ENCODE assay signal across 1 mouse cellular context in the genomic region with DNA sequence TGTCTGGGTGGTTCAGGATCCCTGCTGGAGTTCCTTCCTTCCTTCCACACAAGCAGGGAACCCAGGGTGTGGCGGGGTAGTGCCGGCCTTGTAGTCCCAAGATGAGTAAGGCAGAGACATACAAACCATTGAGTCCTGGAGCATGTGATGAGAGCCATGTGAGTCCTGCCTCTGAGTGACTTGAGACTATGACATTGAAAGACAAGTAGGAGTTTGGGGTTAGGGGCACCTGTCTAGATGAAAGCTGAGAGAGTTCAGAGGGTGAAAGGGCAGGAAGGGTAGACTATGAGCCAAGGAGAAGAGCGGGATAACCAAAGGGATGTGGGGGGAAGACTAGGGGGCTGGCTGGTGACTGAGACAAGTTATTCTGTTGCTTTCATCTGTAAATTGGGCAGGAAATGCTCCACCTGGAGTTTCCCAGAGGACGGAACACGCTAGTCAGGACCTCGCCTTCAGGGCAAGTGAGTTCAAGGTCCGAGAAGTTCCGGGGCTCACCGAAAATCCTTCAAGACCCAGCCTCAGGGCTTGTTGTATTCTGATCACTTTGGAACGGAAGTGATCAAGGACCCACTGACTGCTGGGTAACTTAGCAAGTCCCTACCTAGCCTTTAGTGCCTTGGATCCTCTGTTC.
TF ChIP-seq lines count a peak whose summit lies in the region.

No protein-coding gene starts in this region.

TF ChIP-seq in MEL, 35 proteins besides CTCF, POLR2A, EP300 and RAD21:
- TF ChIP-seq POLR2AphosphoS5 (IDR thresholded peaks at IDR 0.05; ENCODE audit: borderline replicate concordance, low read depth, low read length), result no peak
- TF ChIP-seq MYC (IDR thresholded peaks at IDR 0.05; ENCODE audit: low read depth, low read length), result no peak
- TF ChIP-seq KAT2A (conservative IDR thresholded peaks at IDR 0.05; ENCODE audit: low read depth, low read length), result no peak
- no peak for TF ChIP-seq ETS1 (IDR thresholded peaks at IDR 0.05; ENCODE audit: low read depth, low read length)
- TF ChIP-seq MAX (IDR thresholded peaks at IDR 0.05; ENCODE audit: low read length), result no peak
- no peak for TF ChIP-seq MAFK (IDR thresholded peaks at IDR 0.05; ENCODE audit: borderline replicate concordance, low read depth, low read length)
- TF ChIP-seq MEF2A (IDR thresholded peaks at IDR 0.05; ENCODE audit: extremely low read depth, insufficient replicate concordance, low read depth, low read length, poor library complexity, severe bottlenecking), result no peak
- no peak for TF ChIP-seq MXI1 (IDR thresholded peaks at IDR 0.05; ENCODE audit: low read depth, low read length)
- TF ChIP-seq CHD1 (IDR thresholded peaks at IDR 0.05; ENCODE audit: low read depth, low read length), result no peak
- TF ChIP-seq ZC3H11A (IDR thresholded peaks at IDR 0.05; ENCODE audit: low read depth, low read length), result no peak
- no peak for TF ChIP-seq MYB (IDR thresholded peaks at IDR 0.05; ENCODE audit: low read depth, low read length)
- TF ChIP-seq JUND (IDR thresholded peaks at IDR 0.05; ENCODE audit: low read depth, low read length), result no peak
- no peak for TF ChIP-seq NRF1 (IDR thresholded peaks at IDR 0.05; ENCODE audit: insufficient read depth, low read depth, low read length, poor library complexity, severe bottlenecking)
- TF ChIP-seq CHD2 (IDR thresholded peaks at IDR 0.05; ENCODE audit: low read length), result no peak
- TF ChIP-seq HCFC1 (IDR thresholded peaks at IDR 0.05; ENCODE audit: low read depth, low read length), result no peak
- no peak for TF ChIP-seq USF2 (IDR thresholded peaks at IDR 0.05; ENCODE audit: borderline replicate concordance in 1 of 2, insufficient read depth in 1 of 2, low read depth in 1 of 2, low read length in 2 of 2)
- TF ChIP-seq GABPA (IDR thresholded peaks at IDR 0.05; ENCODE audit: low read depth, low read length), result no peak
- TF ChIP-seq BHLHE40 (IDR thresholded peaks at IDR 0.05; ENCODE audit: borderline replicate concordance, low read depth, low read length), result no peak
- no peak for TF ChIP-seq SMC3 (IDR thresholded peaks at IDR 0.05; ENCODE audit: low read depth, low read length)
- no peak for TF ChIP-seq POLR2AphosphoS2 (IDR thresholded peaks at IDR 0.05; ENCODE audit: low read length)
